Mouse (Mus musculus) lung, embryonic 16.5 days (tissue): ENCODE data around the gene Ccp110. TPM values are rescaled to one million over a fixed set of nuclear protein-coding genes. Genes with fewer than 3 reads are reported as not detected.

Experiments used
- ATAC-seq: fragments of 200-750 bp; cut with Nextera tagmentation; 2 replicates; pipeline ENCODE4 v1.8.0; 2017; ENCODE audit warnings: low read depth, mild to moderate bottlenecking, moderate library complexity
- H3K27ac ChIP-seq: fragments of 300-500 bp; sonication (generic); 2 replicates; pipeline ENCODE4 v1.5.1; 2014; ENCODE audit warnings: mild to moderate bottlenecking, control low read depth, low read length
- H3K27me3 ChIP-seq: fragments of 300-500 bp; sonication (generic); 2 replicates; pipeline ENCODE4 v1.6.1; 2014; ENCODE audit warnings: low read depth, low read length, mixed read lengths; ENCODE audit not compliant: control insufficient read depth, insufficient read depth
- H3K36me3 ChIP-seq: fragments of 300-500 bp; sonication (generic); 2 replicates; pipeline ENCODE4 v1.6.1; 2014; ENCODE audit warnings: low read length; ENCODE audit not compliant: control insufficient read depth, insufficient read depth
- H3K4me1 ChIP-seq: fragments of 300-500 bp; sonication (generic); replicated peaks from 2 replicates; pipeline ENCODE4 v1.6.1; 2014; ENCODE audit warnings: low read length, mixed read lengths; ENCODE audit not compliant: control insufficient read depth, insufficient read depth
- H3K4me2 ChIP-seq: fragments of 300-500 bp; sonication (generic); 2 replicates; pipeline ENCODE4 v1.6.1; 2014; ENCODE audit warnings: low read depth, low read length, control low read depth
- H3K4me3 ChIP-seq: fragments of 300-500 bp; sonication (generic); 2 replicates; pipeline ENCODE4 v1.5.1; 2014; ENCODE audit warnings: mild to moderate bottlenecking, low read length, control low read depth
- H3K9ac ChIP-seq: fragments of 300-500 bp; sonication (generic); 2 replicates; pipeline ENCODE4 v1.6.1; 2014; ENCODE audit warnings: low read length, control low read depth
- H3K9me3 ChIP-seq: fragments of 300-500 bp; sonication (generic); 2 replicates; pipeline ENCODE4 v1.6.1; 2016; ENCODE audit warnings: low read length; ENCODE audit not compliant: control insufficient read depth
- WGBS: fragments of 180-500 bp; shearing (Covaris S2); extraction: QIAGEN DNeasy Blood & Tissue Kit; methylation state at CpG from one replicate; pipeline ENCODE4 v1.1.7; 2014; 5-methylcytosine and 5-hydroxymethylcytosine counted together
- polyA plus RNA-seq: library from polyadenylated mRNA; unstranded; fragments of >200 nt; fragmentation: Nextera tagmentation; extraction: Ambion mirVana; gene quantifications from 2 replicates; pipeline ENCODE4 v1.2.1, GENCODE M21; 2015

The Ccp110 gene
- polyA plus RNA-seq: 20.1 and 22.8 TPM in 2 replicates

DNA sequence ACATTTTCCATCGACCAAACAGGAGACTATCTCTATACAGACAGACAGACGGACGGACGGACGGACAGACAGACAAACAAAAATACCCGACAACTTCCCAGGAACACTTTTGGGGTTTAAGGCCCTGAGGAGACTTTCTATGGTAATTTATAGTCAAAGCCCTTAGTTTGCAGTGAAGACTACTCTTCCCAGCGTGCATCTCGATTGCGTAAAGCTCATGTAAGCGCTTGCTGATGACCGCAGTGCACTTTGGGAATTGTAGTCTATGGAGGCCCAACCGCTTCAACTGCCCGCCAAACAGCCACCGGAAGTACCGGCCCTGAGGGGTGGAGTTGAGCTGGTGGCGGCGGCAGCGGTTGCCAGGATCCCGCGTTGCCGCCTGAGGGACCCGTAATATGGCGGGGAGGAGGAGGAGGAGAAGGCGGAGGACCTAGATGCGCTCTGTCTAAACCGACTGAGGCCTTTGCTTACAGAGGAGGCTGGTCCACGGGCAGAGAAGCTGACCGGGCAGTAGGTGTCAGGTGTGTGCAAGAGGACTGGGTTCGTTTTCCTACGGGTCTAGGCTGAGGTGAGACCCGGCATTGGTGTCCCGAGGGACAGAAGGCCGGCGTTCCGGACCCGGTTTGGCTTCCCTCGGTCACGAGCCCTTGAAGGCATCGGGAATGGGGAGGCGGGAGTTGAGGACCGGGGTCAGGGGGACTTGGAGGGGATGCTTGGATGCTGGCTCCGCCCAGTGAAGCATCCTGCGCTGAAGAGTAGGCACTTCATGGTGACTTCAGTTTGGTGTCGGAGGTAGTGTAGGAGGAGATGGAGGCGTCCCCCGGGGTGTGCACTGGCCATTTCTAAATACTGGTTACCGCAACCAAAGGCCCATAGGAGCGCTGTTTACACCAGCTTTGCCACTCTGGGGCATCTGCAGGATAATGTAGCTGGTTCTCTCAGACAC lies at the start of gene Ccp110:
Gene Ccp110 (plus strand): TSS at position 325 of the 946 bp plus-strand sequence.
- Histone ChIP-seq H3K4me1 (peaks cover 6% of the 10 kb centered on the region), H3K9ac (peak within 1 kb of the TSS; percentile 82), H3K4me2 (peak within 1 kb of the TSS; percentile 85), H3K36me3 (no peaks in the 10 kb centered on the region), H3K9me3 (no peaks in the 10 kb centered on the region), H3K4me3 (peak within 1 kb of the TSS; percentile 94), H3K27ac (no peak within 1 kb of the TSS), H3K27me3 (no peaks in the 10 kb centered on the region)
- WGBS: under 1% methylated on average over 48 of the region's 48 CpGs
- peak; percentile 99 for ATAC-seq

DNA sequence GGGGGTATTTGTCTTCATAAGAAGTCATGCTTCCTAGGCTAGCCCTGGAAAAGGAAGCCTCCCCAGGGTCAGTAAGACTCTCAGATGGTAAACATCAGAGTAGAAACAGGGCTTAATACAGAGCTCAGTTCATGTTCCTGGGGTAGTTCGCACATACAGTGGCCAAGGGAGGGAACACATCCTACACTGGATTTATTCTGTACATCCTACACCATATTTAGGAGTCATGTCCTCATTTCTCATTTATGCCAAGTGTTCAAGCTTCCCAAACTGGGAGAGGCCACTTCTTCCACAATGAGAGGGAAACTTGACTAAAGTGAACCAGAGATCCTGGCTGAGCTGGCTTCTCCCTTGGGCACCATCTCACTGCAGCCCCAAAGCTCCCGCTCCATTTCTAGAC lies 44.6 kb upstream of the Ccp110 start:
- no peaks in the 10 kb centered on the region for H3K36me3 ChIP-seq
- no peak overlapping the region for H3K4me3 ChIP-seq
- ATAC-seq: no peak
- H3K27ac ChIP-seq: no peak overlapping the region
- WGBS: 87% methylated on average over 2 of the region's 2 CpGs
- no peak overlapping the region for H3K9ac ChIP-seq
- no peaks in the 10 kb centered on the region for H3K4me1 ChIP-seq
- no peaks in the 10 kb centered on the region for H3K27me3 ChIP-seq
- no peak overlapping the region for H3K4me2 ChIP-seq
- peaks cover 6% of the 10 kb centered on the region; the same call in 1 of the 2 replicates for H3K9me3 ChIP-seq

DNA sequence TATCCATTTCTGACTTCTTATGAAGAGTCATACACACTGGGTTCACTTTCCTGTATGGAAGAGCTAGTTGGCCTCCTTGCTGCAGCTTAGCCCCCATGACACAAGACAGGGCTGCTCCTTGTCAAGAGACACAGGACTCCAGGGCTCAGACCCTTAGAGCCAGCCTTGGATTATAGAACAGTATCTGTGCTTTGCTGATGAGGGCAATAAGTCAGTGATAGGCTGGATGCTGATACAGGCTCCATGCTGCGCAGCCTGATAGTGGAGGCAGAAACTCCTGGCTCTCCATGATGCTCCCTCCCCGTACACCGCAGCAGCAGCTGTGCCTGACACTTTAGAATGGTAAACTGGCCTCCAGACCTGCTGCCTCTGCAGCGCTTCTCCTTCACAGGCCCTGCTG lies 42.2 kb upstream of the Ccp110 start:
- H3K4me1 ChIP-seq: no peaks in the 10 kb centered on the region
- no peak overlapping the region for H3K27ac ChIP-seq
- H3K27me3 ChIP-seq: no peaks in the 10 kb centered on the region
- H3K9ac ChIP-seq: no peak overlapping the region
- no peak overlapping the region for H3K4me2 ChIP-seq
- ATAC-seq: no peak
- H3K9me3 ChIP-seq: no peaks in the 10 kb centered on the region
- 56% methylated on average over 4 of the region's 4 CpGs for WGBS
- no peak overlapping the region for H3K4me3 ChIP-seq
- H3K36me3 ChIP-seq: no peaks in the 10 kb centered on the region

DNA sequence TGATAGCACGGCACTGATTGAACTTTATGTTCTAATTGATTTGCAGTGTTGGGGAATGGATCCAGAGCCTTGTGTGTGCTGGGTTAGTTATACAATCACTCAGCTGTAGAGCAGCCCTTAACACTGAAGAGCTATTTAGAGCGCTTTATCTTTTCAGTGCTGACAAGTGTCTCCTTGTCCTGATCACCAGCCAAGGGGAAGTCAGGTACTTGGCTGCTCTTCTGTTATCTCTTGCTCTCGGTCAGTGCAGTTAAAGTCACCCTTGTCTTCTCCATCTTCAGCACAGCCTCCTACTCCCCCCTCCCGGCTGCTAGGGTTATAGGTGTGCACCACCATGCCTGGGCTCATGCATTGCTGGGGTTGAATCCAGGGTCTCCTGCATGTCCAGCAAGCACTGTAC lies 35.5 kb upstream of the Ccp110 start:
- H3K27me3 ChIP-seq: no peaks in the 10 kb centered on the region

DNA sequence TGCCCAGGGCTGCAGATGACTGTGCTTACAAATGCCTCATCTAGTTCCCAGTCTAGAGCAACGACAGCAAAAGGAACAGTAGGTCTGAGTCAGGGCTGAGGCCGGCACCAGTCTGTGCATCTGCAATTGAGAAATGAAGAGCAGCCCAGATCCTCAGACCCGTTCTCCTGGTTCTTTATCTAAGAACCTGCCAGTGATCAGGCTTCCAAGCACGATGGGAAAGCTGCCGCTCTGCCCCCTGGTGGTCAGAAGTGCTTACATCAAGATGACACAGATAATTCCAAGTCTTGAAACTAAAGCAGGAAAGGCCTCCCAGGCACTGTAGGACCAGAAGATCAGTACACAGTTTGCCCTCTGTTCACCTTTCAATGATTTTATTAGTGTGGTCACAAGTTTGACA lies 24.2 kb upstream of the Ccp110 start:
- 26% methylated on average over 5 of the region's 5 CpGs for WGBS
- Histone ChIP-seq H3K9me3 (no peaks in the 10 kb centered on the region), H3K27me3 (no peaks in the 10 kb centered on the region), H3K4me1 (no peaks in the 10 kb centered on the region), H3K9ac (no peak overlapping the region), H3K27ac (no peak overlapping the region), H3K36me3 (peaks cover 13% of the 10 kb centered on the region), H3K4me2 (no peak overlapping the region), H3K4me3 (no peak overlapping the region)
- no peak for ATAC-seq

More for the DNA sequence above, 35.5 kb upstream of the Ccp110 start:
- no peaks in the 10 kb centered on the region for H3K36me3 ChIP-seq
- no peak overlapping the region for H3K4me2 ChIP-seq
- no peaks in the 10 kb centered on the region for H3K4me1 ChIP-seq
- no peak for ATAC-seq
- no peaks in the 10 kb centered on the region for H3K9me3 ChIP-seq
- WGBS: 43% methylated on average over 4 of the region's 4 CpGs
- H3K4me3 ChIP-seq: no peak overlapping the region
- H3K9ac ChIP-seq: no peak overlapping the region
- no peak overlapping the region for H3K27ac ChIP-seq

DNA sequence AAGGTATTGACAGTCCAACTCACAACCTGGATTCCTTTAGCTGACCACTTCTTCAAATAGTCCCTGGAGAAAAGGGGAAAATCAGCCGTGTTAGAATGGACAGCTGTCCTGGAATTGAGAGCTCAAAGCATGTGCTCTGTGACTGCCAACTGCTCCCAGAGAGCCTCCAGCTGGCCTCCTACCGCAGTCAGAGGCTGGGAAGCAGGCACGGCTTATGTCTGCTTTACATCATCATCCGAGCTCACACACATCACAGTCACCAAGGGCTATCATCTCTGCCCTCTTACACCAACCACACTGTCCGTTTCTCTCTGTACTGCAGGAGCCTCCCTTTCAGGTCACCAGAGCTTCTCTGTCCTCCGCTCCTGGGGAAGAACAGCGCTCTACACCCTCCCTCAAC lies 23.3 kb upstream of the Ccp110 start:
- Histone ChIP-seq H3K36me3 (peaks cover 17% of the 10 kb centered on the region), H3K9me3 (no peaks in the 10 kb centered on the region), H3K9ac (no peak overlapping the region), H3K4me2 (no peak overlapping the region), H3K4me3 (no peak overlapping the region), H3K27me3 (no peaks in the 10 kb centered on the region), H3K27ac (no peak overlapping the region), H3K4me1 (no peaks in the 10 kb centered on the region)
- no peak for ATAC-seq
- 88% methylated on average over 7 of the region's 7 CpGs for WGBS

DNA sequence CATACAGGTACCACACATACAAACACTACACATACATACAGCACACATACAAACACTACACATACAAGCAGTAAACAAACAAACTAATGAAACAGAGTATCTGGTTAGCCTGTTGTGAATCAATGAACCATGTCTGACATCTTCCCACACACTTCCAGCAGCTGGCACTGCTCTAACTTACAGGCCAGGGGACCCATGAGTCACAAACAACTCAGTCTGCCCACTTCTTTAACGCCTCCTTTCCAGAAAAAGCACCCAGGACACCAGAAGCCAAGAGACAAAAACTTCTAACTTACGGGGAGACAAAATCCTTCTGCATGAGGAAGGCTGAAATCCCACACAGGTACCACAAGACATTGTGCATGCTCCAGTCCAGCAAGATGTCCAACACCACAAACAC lies 21.1 kb upstream of the Ccp110 start:
- H3K4me1 ChIP-seq: no peaks in the 10 kb centered on the region
- no peak for ATAC-seq

DNA sequence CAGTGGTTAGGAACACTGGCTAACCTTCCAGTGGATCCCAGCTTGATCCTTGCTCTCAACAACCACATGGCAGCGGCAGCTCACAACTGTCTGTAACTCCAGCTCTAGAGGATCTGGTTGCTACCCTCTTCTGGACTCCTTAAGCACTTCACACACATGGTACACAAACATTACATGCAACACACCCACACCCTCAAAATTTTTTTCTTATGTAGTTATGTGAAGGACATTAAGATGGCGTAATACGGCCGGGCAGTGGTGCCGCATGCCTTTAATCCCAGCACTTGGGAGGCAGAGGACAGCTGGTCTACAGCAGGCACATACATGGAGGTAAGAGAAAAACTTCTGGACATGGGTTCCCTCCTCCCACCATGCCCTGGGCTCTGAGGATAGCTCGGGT lies 16.2 kb upstream of the Ccp110 start:
- no peak overlapping the region for H3K4me3 ChIP-seq
- H3K27ac ChIP-seq: no peak overlapping the region
- WGBS: 74% methylated on average over 6 of the region's 6 CpGs
- H3K27me3 ChIP-seq: no peaks in the 10 kb centered on the region
- no peak overlapping the region for H3K4me2 ChIP-seq
- H3K9me3 ChIP-seq: no peaks in the 10 kb centered on the region
- no peak overlapping the region for H3K9ac ChIP-seq
- H3K4me1 ChIP-seq: no peaks in the 10 kb centered on the region; the same call in 1 of the 2 replicates
- H3K36me3 ChIP-seq: peaks cover 20% of the 10 kb centered on the region
- ATAC-seq: peak; percentile 71

More for the DNA sequence above, 21.1 kb upstream of the Ccp110 start:
- no peak overlapping the region for H3K9ac ChIP-seq
- no peak overlapping the region for H3K4me2 ChIP-seq
- H3K4me3 ChIP-seq: no peak overlapping the region
- 85% methylated on average over 2 of the region's 2 CpGs for WGBS
- no peak overlapping the region for H3K27ac ChIP-seq
- H3K27me3 ChIP-seq: no peaks in the 10 kb centered on the region
- peaks cover 26% of the 10 kb centered on the region for H3K36me3 ChIP-seq
- H3K9me3 ChIP-seq: no peaks in the 10 kb centered on the region

DNA sequence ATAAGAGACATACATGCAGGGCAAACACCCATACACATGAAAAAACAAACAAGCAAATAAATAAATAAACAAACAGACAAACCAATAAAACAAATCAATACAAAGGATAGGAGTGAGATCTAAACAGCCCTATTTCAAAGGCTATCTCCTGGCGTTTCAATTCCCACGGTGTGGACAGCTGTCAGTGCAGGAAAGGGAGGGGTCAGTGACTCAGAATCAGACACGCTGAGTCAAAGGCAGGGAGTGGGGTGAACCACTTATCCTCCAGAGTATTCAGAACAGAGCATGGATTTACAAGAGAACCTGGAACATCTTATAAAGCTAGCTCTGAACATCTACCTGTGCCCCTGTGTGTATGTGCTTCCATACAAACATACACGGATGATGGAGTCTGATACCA lies 15.2 kb upstream of the Ccp110 start:
- Histone ChIP-seq H3K4me3 (no peak overlapping the region), H3K36me3 (peaks cover 17% of the 10 kb centered on the region), H3K4me2 (no peak overlapping the region), H3K27me3 (no peaks in the 10 kb centered on the region), H3K27ac (no peak overlapping the region), H3K9ac (no peak overlapping the region), H3K4me1 (no peaks in the 10 kb centered on the region; the same call in 1 of the 2 replicates), H3K9me3 (no peaks in the 10 kb centered on the region)
- WGBS: 67% methylated on average over 4 of the region's 4 CpGs
- ATAC-seq: no peak
